Mouse (Mus musculus): ENCODE results near the gene Tnnt3. TPM values are rescaled to one million over a fixed set of nuclear protein-coding genes. Genes with fewer than 3 reads are reported as not detected.

The Tnnt3 gene
- total and polyA plus RNA-seq, 3 experiments, result 3.1 to 13.3 (median 4.1) TPM

GRCm38 (mm10) chr7:142552591-142553416 lies 54.2 kb downstream of the Tnnt3 start:
- Histone ChIP-seq H3K4me1 (ENCODE audit: control insufficient read depth in 1 of 2, insufficient read depth in 2 of 2) (peaks cover 0 to 5% of the 10 kb centered on the region in 2 experiments; a peak in 2 of 4 replicates), H3K4me2 (ENCODE audit: insufficient read depth, low read depth, poor library complexity, severe bottlenecking) (no peak overlapping the region), H3K79me2 (replicated peaks; ENCODE audit: control insufficient read depth, extremely low read depth, insufficient read depth, poor library complexity, severe bottlenecking) (no peaks in the 10 kb centered on the region), H3K27ac (ENCODE audit: insufficient read depth, low read depth) (no peak overlapping the region), H3K9me3 (replicated peaks; ENCODE audit: low read length) (no peaks in the 10 kb centered on the region), H3K4me3 (replicated peaks in 1 of 3; ENCODE audit: low read depth in 2 of 3, low read length in 2 of 3, poor library complexity in 1 of 3) (no peak overlapping the region), H3K36me3 (replicated peaks in 1 of 2; ENCODE audit: control insufficient read depth in 1 of 2, insufficient read depth in 1 of 2, low read length in 1 of 2) (no peaks in the 10 kb centered on the region), H3K27me3 (replicated peaks) (peaks cover 58% of the 10 kb centered on the region), H3K9ac (ENCODE audit: insufficient read depth, low read depth) (no peak overlapping the region)
- no peak for DNase-seq (ENCODE audit: extremely low read depth)
- dilution Hi-C loops (cut with MboI; ENCODE audit: extremely low pct_ligation_motif_present, extremely low pct_unique_long_range_greater_than_20kb, low sequenced_read_pairs) (no loop called here), in situ Hi-C loops (cut with MboI; ENCODE audit: low pct_ligation_motif_present, low pct_unique_long_range_greater_than_20kb, low sequenced_read_pairs) (no loop called here)
- peak in 1 of 2 experiments; percentile 27; a peak in 2 of 4 replicates for TF ChIP-seq CTCF (conservative IDR thresholded peaks at IDR 0.05 in 1 of 2, IDR thresholded peaks at IDR 0.05 in 1 of 2; ENCODE audit: low read depth in 2 of 2, low read length in 2 of 2)
- TF ChIP-seq PAX5 (IDR thresholded peaks at IDR 0.05; ENCODE audit: low read length), result no peak
- no peak for TF ChIP-seq ZKSCAN1 (IDR thresholded peaks at IDR 0.05; ENCODE audit: borderline replicate concordance, low read depth, low read length)
- no peak for TF ChIP-seq GABPA (IDR thresholded peaks at IDR 0.05; ENCODE audit: insufficient replicate concordance, low read depth, low read length)
- TF ChIP-seq CHD1 (IDR thresholded peaks at IDR 0.05; ENCODE audit: low read depth, low read length), result no peak

DNA sequence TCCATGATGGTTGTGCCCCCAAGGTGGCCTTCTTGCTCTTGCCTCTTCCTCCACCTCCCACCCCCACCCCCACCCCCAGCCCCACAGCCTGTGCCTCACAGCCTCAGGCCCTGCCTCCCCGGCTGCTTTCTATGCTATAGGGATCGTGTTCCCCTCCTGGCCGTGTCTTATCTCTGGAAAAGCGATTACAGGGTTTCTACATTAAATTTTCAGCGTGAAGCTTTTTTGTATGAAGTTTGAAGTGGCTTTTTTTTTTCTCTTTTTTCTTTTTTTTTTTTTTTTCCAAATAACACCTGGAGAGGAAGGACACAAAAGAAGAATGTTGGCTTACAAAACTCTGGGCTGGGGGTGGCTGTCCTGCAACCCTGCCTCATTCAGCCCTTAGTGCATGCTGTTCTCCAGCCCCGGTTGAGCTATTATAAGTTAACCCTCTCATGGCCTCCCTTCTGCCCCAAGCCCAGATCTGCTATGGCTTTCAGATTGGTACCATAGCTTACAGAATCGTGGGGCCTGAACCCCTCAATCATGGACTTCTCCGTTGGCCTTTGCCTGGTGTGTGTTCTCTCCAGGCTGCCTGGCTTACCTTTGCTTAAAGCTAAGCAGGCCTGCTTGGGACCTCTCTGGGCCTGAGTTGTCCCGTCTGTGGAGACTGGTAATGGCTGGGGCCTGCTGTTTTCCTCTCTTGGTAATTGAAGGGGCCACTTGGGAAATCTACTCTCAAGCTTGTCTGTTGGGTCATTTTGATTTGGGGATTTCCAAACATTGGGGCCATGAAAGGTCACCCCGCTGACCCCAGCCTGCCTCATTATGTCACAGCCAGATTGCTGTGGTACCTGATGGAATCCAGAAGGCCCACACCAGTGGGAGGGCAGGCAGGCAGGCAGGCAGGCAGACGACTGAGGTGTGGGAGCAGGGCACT lies 55.0 kb downstream of the Tnnt3 start:
- no peak overlapping the region for H3K4me3 ChIP-seq (replicated peaks in 1 of 3; ENCODE audit: low read depth in 2 of 3, low read length in 2 of 3, poor library complexity in 1 of 3)
- no peak for DNase-seq (ENCODE audit: extremely low read depth)
- peaks cover 67% of the 10 kb centered on the region for H3K27me3 ChIP-seq (replicated peaks)
- in situ Hi-C loops (cut with MboI; ENCODE audit: low pct_ligation_motif_present, low pct_unique_long_range_greater_than_20kb, low sequenced_read_pairs) (no loop called here), dilution Hi-C loops (cut with MboI; ENCODE audit: extremely low pct_ligation_motif_present, extremely low pct_unique_long_range_greater_than_20kb, low sequenced_read_pairs) (no loop called here)
- H3K27ac ChIP-seq (ENCODE audit: insufficient read depth, low read depth), result no peak overlapping the region
- H3K4me1 ChIP-seq (ENCODE audit: control insufficient read depth in 1 of 2, insufficient read depth in 2 of 2), result no peaks in the 10 kb centered on the region
- no peaks in the 10 kb centered on the region for H3K36me3 ChIP-seq (replicated peaks in 1 of 2; ENCODE audit: control insufficient read depth in 1 of 2, insufficient read depth in 1 of 2, low read length in 1 of 2)
- TF ChIP-seq POLR2AphosphoS2 (IDR thresholded peaks at IDR 0.05; ENCODE audit: low read depth, low read length) (no peak), MYC (IDR thresholded peaks at IDR 0.05; ENCODE audit: low read depth, low read length) (no peak), ZMIZ1 (IDR thresholded peaks at IDR 0.05; ENCODE audit: low read depth, low read length) (no peak), RAD21 (IDR thresholded peaks at IDR 0.05; ENCODE audit: low read depth, low read length) (no peak), ZNF384 (IDR thresholded peaks at IDR 0.05; ENCODE audit: low read depth, low read length) (no peak), IRF4 (IDR thresholded peaks at IDR 0.05; ENCODE audit: low read depth, low read length) (no peak), E2F4 (IDR thresholded peaks at IDR 0.05; ENCODE audit: insufficient replicate concordance, low read depth, low read length) (no peak), USF1 (IDR thresholded peaks at IDR 0.05; ENCODE audit: low read depth, low read length) (no peak), TCF12 (IDR thresholded peaks at IDR 0.05; ENCODE audit: low read depth, low read length) (no peak), RCOR1 (conservative IDR thresholded peaks at IDR 0.05; ENCODE audit: low read depth, low read length) (no peak), TBP (conservative IDR thresholded peaks at IDR 0.05; ENCODE audit: low read depth, low read length) (no peak), MAFK (IDR thresholded peaks at IDR 0.05; ENCODE audit: insufficient replicate concordance, low read length) (no peak), ZC3H11A (IDR thresholded peaks at IDR 0.05; ENCODE audit: low read depth, low read length) (no peak), SIN3A (IDR thresholded peaks at IDR 0.05; ENCODE audit: low read length) (no peak), SMC3 (IDR thresholded peaks at IDR 0.05; ENCODE audit: low read depth, low read length) (no peak), MXI1 (IDR thresholded peaks at IDR 0.05; ENCODE audit: low read depth, low read length) (no peak), CTCF (conservative IDR thresholded peaks at IDR 0.05 in 1 of 2, IDR thresholded peaks at IDR 0.05 in 1 of 2; ENCODE audit: low read depth in 2 of 2, low read length in 2 of 2) (no peak), BHLHE40 (IDR thresholded peaks at IDR 0.05; ENCODE audit: low read depth, low read length) (no peak)
- H3K4me2 ChIP-seq (ENCODE audit: insufficient read depth, low read depth, poor library complexity, severe bottlenecking), result no peak overlapping the region
- no peaks in the 10 kb centered on the region for H3K79me2 ChIP-seq (replicated peaks; ENCODE audit: control insufficient read depth, extremely low read depth, insufficient read depth, poor library complexity, severe bottlenecking)
- H3K9ac ChIP-seq (ENCODE audit: insufficient read depth, low read depth), result no peak overlapping the region
- H3K9me3 ChIP-seq (replicated peaks; ENCODE audit: low read length), result no peaks in the 10 kb centered on the region

Data from CH12.LX (cell line).